Mouse (Mus musculus) MEL (cell line): ENCODE data around the gene Agrn. TPM values are rescaled to one million over a fixed set of nuclear protein-coding genes. Genes with fewer than 3 reads are reported as not detected.
A peak's percentile ranks its signal among the peaks of the same experiment; 100 is the strongest.

Experiments
- DNase-seq: peaks from one replicate; pipeline ENCODE4 v3.0.0; 2011; ENCODE audit warnings: low read depth, low spot score
- H3K27ac ChIP-seq: 2 replicates; pipeline ENCODE4 v1.5.1; 2012; ENCODE audit warnings: low read depth, mild to moderate bottlenecking, control low read depth, low read length, moderate library complexity; ENCODE audit not compliant: control insufficient read depth
- H3K27me3 ChIP-seq, 2 experiments: fragments of 150-350 bp in 1 of 2; sonication (generic) in 1 of 2; 2 replicates each; pipeline ENCODE4 v1.6.1; 2012; ENCODE audit warnings: low read length in 2 of 2, mild to moderate bottlenecking in 2 of 2, improper control_type of control experiment in 1 of 2, moderate library complexity in 1 of 2; ENCODE audit not compliant: insufficient read depth in 2 of 2, control insufficient read depth in 1 of 2
- H3K36me3 ChIP-seq, 2 experiments: 2 replicates each; pipeline ENCODE4 v1.6.1; 2012 to 2014; ENCODE audit warnings: low read length in 2 of 2, improper control_type of control experiment in 1 of 2, inconsistent platforms in 1 of 2, mild to moderate bottlenecking in 1 of 2; ENCODE audit not compliant: insufficient read depth in 2 of 2, control insufficient read depth in 1 of 2
- H3K4me1 ChIP-seq, 2 experiments: fragments of 150-350 bp in 1 of 2; sonication (generic) in 1 of 2; 2 replicates each; pipeline ENCODE4 v1.6.1; 2012; ENCODE audit warnings: low read length in 2 of 2, improper control_type of control experiment in 1 of 2, mild to moderate bottlenecking in 1 of 2; ENCODE audit not compliant: insufficient read depth in 2 of 2, control insufficient read depth in 1 of 2
- H3K4me3 ChIP-seq, 2 experiments: fragments of 150-350 bp in 1 of 2; sonication (generic) in 1 of 2; 2 replicates each; pipeline ENCODE4 v1.5.1; 2012; ENCODE audit warnings: low read depth in 2 of 2, low read length in 2 of 2, mild to moderate bottlenecking in 2 of 2, moderate library complexity in 2 of 2, control low read depth in 1 of 2, improper control_type of control experiment in 1 of 2; ENCODE audit not compliant: control insufficient read depth in 1 of 2, insufficient read depth in 1 of 2
- H3K79me2 ChIP-seq: 2 replicates; pipeline ENCODE4 v1.6.1; 2012; ENCODE audit warnings: mild to moderate bottlenecking, low read length, moderate library complexity; ENCODE audit not compliant: control insufficient read depth, poor library complexity, insufficient read depth
- H3K9ac ChIP-seq: 2 replicates; pipeline ENCODE4 v1.6.1; 2012; ENCODE audit warnings: low read depth, mild to moderate bottlenecking, control low read depth, low read length, moderate library complexity; ENCODE audit not compliant: control insufficient read depth, poor library complexity, severe bottlenecking
- H3K9me3 ChIP-seq: fragments of 150-350 bp; sonication (generic); replicated peaks from 2 replicates; pipeline ENCODE4 v1.6.1; 2012; ENCODE audit warnings: mild to moderate bottlenecking, low read length, improper control_type of control experiment, moderate library complexity; ENCODE audit not compliant: insufficient read depth
- BHLHE40 ChIP-seq: IDR thresholded peaks from 2 replicates; pipeline ENCODE4 v1.6.1; 2012; ENCODE audit warnings: low read depth, mild to moderate bottlenecking, inconsistent platforms, low read length, improper control_type of control experiment, borderline replicate concordance
- CHD2 ChIP-seq: IDR thresholded peaks from 2 replicates; pipeline ENCODE4 v1.6.1; 2011; ENCODE audit warnings: low read length, improper control_type of control experiment
- CTCF ChIP-seq, 3 experiments: IDR thresholded peaks in 2 of 3; conservative IDR thresholded peaks in 1 of 3; 2 replicates each; pipeline ENCODE4 v1.5.1; 2011 to 2012; ENCODE audit warnings: low read length in 3 of 3, low read depth in 2 of 3, mild to moderate bottlenecking in 2 of 3, improper control_type of control experiment in 1 of 3, inconsistent platforms in 1 of 3, mixed read lengths in 1 of 3, moderate library complexity in 1 of 3; ENCODE audit not compliant: control insufficient read depth in 1 of 3, insufficient read depth in 1 of 3, poor library complexity in 1 of 3, severe bottlenecking in 1 of 3
- ELF1 ChIP-seq: IDR thresholded peaks from 2 replicates; pipeline ENCODE4 v1.6.1; 2014; ENCODE audit warnings: low read depth, mild to moderate bottlenecking, inconsistent platforms, low read length, improper control_type of control experiment, moderate library complexity
- ETS1 ChIP-seq: IDR thresholded peaks from 2 replicates; pipeline ENCODE4 v1.6.1; 2012; ENCODE audit warnings: low read depth, mild to moderate bottlenecking, inconsistent platforms, low read length, improper control_type of control experiment, moderate library complexity
- GABPA ChIP-seq: IDR thresholded peaks from 2 replicates; pipeline ENCODE4 v1.6.1; 2012; ENCODE audit warnings: low read depth, mild to moderate bottlenecking, inconsistent platforms, low read length, improper control_type of control experiment, moderate library complexity
- GATA1 ChIP-seq: IDR thresholded peaks from 2 replicates; pipeline ENCODE4 v1.6.1; 2011; ENCODE audit warnings: low read depth, low read length, improper control_type of control experiment
- HCFC1 ChIP-seq: IDR thresholded peaks from 2 replicates; pipeline ENCODE4 v1.6.1; 2012; ENCODE audit warnings: low read depth, mild to moderate bottlenecking, inconsistent platforms, low read length, improper control_type of control experiment, moderate library complexity
- KAT2A ChIP-seq: conservative IDR thresholded peaks from 2 replicates; pipeline ENCODE4 v1.6.1; 2012; ENCODE audit warnings: low read depth, low read length, improper control_type of control experiment, inconsistent platforms
- MAFK ChIP-seq: IDR thresholded peaks from 2 replicates; pipeline ENCODE4 v1.6.1; 2011; ENCODE audit warnings: low read depth, mild to moderate bottlenecking, low read length, improper control_type of control experiment, borderline replicate concordance
- MYB ChIP-seq: IDR thresholded peaks from 2 replicates; pipeline ENCODE4 v1.6.1; 2011; ENCODE audit warnings: mild to moderate bottlenecking, low read depth, low read length, improper control_type of control experiment
- MYC ChIP-seq: IDR thresholded peaks from 2 replicates; pipeline ENCODE4 v1.6.1; 2011; ENCODE audit warnings: low read depth, mild to moderate bottlenecking, low read length, improper control_type of control experiment, moderate library complexity
- NRF1 ChIP-seq: IDR thresholded peaks from 2 replicates; pipeline ENCODE4 v1.6.1; 2014; ENCODE audit warnings: low read depth, mild to moderate bottlenecking, inconsistent platforms, low read length, improper control_type of control experiment, moderate library complexity; ENCODE audit not compliant: poor library complexity, insufficient read depth, severe bottlenecking
- POLR2A ChIP-seq, 2 experiments: IDR thresholded peaks; 2 replicates each; pipeline ENCODE4 v1.6.1; 2011 to 2012; ENCODE audit warnings: low read length in 2 of 2, mild to moderate bottlenecking in 2 of 2, control low read depth in 1 of 2, improper control_type of control experiment in 1 of 2, low read depth in 1 of 2, moderate library complexity in 1 of 2; ENCODE audit not compliant: control insufficient read depth in 1 of 2, insufficient read depth in 1 of 2, poor library complexity in 1 of 2
- POLR2AphosphoS2 ChIP-seq: IDR thresholded peaks from 2 replicates; pipeline ENCODE4 v1.6.1; 2011; ENCODE audit warnings: low read length, improper control_type of control experiment
- RCOR1 ChIP-seq: IDR thresholded peaks from 2 replicates; pipeline ENCODE4 v1.6.1; 2012; ENCODE audit warnings: low read depth, mild to moderate bottlenecking, inconsistent platforms, low read length, improper control_type of control experiment
- SIN3A ChIP-seq: IDR thresholded peaks from 2 replicates; pipeline ENCODE4 v1.6.1; 2012; ENCODE audit warnings: low read length, improper control_type of control experiment, inconsistent platforms
- TAL1 ChIP-seq: IDR thresholded peaks from 2 replicates; pipeline ENCODE4 v1.6.1; 2012; ENCODE audit warnings: mild to moderate bottlenecking, inconsistent platforms, low read length, moderate library complexity, mixed read lengths
- TBP ChIP-seq: IDR thresholded peaks from 2 replicates; pipeline ENCODE4 v1.8.0; 2011; ENCODE audit warnings: low read depth, low read length, improper control_type of control experiment
- TCF12 ChIP-seq: IDR thresholded peaks from 2 replicates; pipeline ENCODE4 v1.6.1; 2014; ENCODE audit warnings: low read depth, mild to moderate bottlenecking, inconsistent platforms, low read length, improper control_type of control experiment, moderate library complexity
- USF2 ChIP-seq, 2 experiments: IDR thresholded peaks; 2 replicates each; pipeline ENCODE4 v1.6.1; 2011 to 2012; ENCODE audit warnings: improper control_type of control experiment in 2 of 2, low read length in 2 of 2, borderline replicate concordance in 1 of 2, inconsistent platforms in 1 of 2, low read depth in 1 of 2, mild to moderate bottlenecking in 1 of 2; ENCODE audit not compliant: insufficient read depth in 1 of 2
- ZC3H11A ChIP-seq: IDR thresholded peaks from 2 replicates; pipeline ENCODE4 v1.6.1; 2012; ENCODE audit warnings: low read depth, mild to moderate bottlenecking, inconsistent platforms, low read length, improper control_type of control experiment
- ZKSCAN1 ChIP-seq: IDR thresholded peaks from 2 replicates; pipeline ENCODE4 v1.6.1; 2012; ENCODE audit warnings: low read depth, mild to moderate bottlenecking, inconsistent platforms, low read length, improper control_type of control experiment, moderate library complexity
- ZMIZ1 ChIP-seq: IDR thresholded peaks from 2 replicates; pipeline ENCODE4 v1.6.1; 2012; ENCODE audit warnings: low read depth, mild to moderate bottlenecking, inconsistent platforms, low read length, improper control_type of control experiment, moderate library complexity
- polyA plus RNA-seq, 2 experiments: library from polyadenylated mRNA; stranded (reverse) in 1 of 2; unstranded in 1 of 2; fragments of >175 nt in 1 of 2; fragments of >200 nt in 1 of 2; gene quantifications; 2 replicates each; pipeline versions ENCODE4 v1.2.1 to v1.2.4; 2012; ENCODE audit warnings: low replicate concordance in 2 of 2, low read depth in 1 of 2; ENCODE audit not compliant: insufficient read length in 2 of 2, insufficient read depth in 1 of 2, missing spikeins in 1 of 2
- total RNA-seq: library from RNA; depleted of rRNA; stranded (reverse); fragments of 300-350 nt; gene quantifications from 2 replicates; pipeline ENCODE4 v1.2.3, GENCODE M21; 2012

Agrn gene
- total and polyA plus RNA-seq, 3 experiments, result 19.3 to 43.0 TPM; not detected in 1

GRCm38 (mm10) chr4:156168611-156169010, 28.7 kb downstream of the Agrn start:
- H3K9me3 ChIP-seq, result no peaks in the 10 kb centered on the region

GRCm38 (mm10) chr4:156166477-156166876, 30.8 kb downstream of the Agrn start:
- no peaks in the 10 kb centered on the region for H3K9me3 ChIP-seq
- no peaks in the 10 kb centered on the region; a peak in 1 of 4 replicates for H3K36me3 ChIP-seq
- TF ChIP-seq GATA1 (no peak), GABPA (no peak), ZC3H11A (no peak), TAL1 (no peak), CTCF (IDR thresholded peaks at IDR 0.05 in 2 of 3, conservative IDR thresholded peaks at IDR 0.05 in 1 of 3; ENCODE audit: control insufficient read depth in 1 of 3, insufficient read depth in 1 of 3, low read depth in 2 of 3, low read length in 3 of 3, poor library complexity in 1 of 3, severe bottlenecking in 1 of 3) (peak in 1 of 3 experiments; percentile 3; a peak in 1 of 6 replicates)
- no peak overlapping the region for H3K27ac ChIP-seq
- no peaks in the 10 kb centered on the region for H3K27me3 ChIP-seq
- H3K79me2 ChIP-seq, result no peaks in the 10 kb centered on the region
- H3K4me3 ChIP-seq, result no peak overlapping the region
- no peak for DNase-seq
- no peaks in the 10 kb centered on the region; a peak in 1 of 4 replicates for H3K4me1 ChIP-seq
- H3K9ac ChIP-seq, result no peak overlapping the region

More at GRCm38 (mm10) chr4:156168611-156169010, 28.7 kb downstream of the Agrn start:
- H3K36me3 ChIP-seq, result no peaks in the 10 kb centered on the region; a peak in 1 of 4 replicates
- no peaks in the 10 kb centered on the region for H3K4me1 ChIP-seq
- H3K79me2 ChIP-seq, result no peaks in the 10 kb centered on the region
- TF ChIP-seq GABPA, result no peak
- TF ChIP-seq KAT2A, result no peak
- no peak for TF ChIP-seq NRF1
- no peak for TF ChIP-seq GATA1
- TF ChIP-seq ZC3H11A, result no peak
- TF ChIP-seq CTCF (IDR thresholded peaks at IDR 0.05 in 2 of 3, conservative IDR thresholded peaks at IDR 0.05 in 1 of 3; ENCODE audit: control insufficient read depth in 1 of 3, insufficient read depth in 1 of 3, low read depth in 2 of 3, low read length in 3 of 3, poor library complexity in 1 of 3, severe bottlenecking in 1 of 3), result no peak
- no peak overlapping the region for H3K27ac ChIP-seq
- H3K27me3 ChIP-seq, result no peaks in the 10 kb centered on the region
- DNase-seq, result no peak
- no peak overlapping the region for H3K4me3 ChIP-seq
- no peak overlapping the region for H3K9ac ChIP-seq

GRCm38 (mm10) chr4:156154771-156155170, 42.5 kb downstream of the Agrn start:
- DNase-seq, result no peak
- Histone ChIP-seq H3K4me1 (no peaks in the 10 kb centered on the region), H3K79me2 (no peaks in the 10 kb centered on the region), H3K27me3 (no peaks in the 10 kb centered on the region), H3K4me3 (no peak overlapping the region), H3K9me3 (no peaks in the 10 kb centered on the region), H3K27ac (no peak overlapping the region), H3K36me3 (no peaks in the 10 kb centered on the region), H3K9ac (no peak overlapping the region)
- TF ChIP-seq ZKSCAN1, result no peak
- TF ChIP-seq NRF1, result no peak
- no peak for TF ChIP-seq USF2 (IDR thresholded peaks at IDR 0.05; ENCODE audit: borderline replicate concordance in 1 of 2, insufficient read depth in 1 of 2, low read depth in 1 of 2, low read length in 2 of 2)
- TF ChIP-seq SIN3A, result no peak
- TF ChIP-seq ETS1, result no peak
- TF ChIP-seq MAFK, result no peak
- no peak for TF ChIP-seq ZC3H11A
- no peak for TF ChIP-seq ZMIZ1
- no peak for TF ChIP-seq MYB
- TF ChIP-seq TBP, result no peak
- no peak for TF ChIP-seq RCOR1
- TF ChIP-seq POLR2AphosphoS2, result no peak
- no peak for TF ChIP-seq MYC
- TF ChIP-seq POLR2A (IDR thresholded peaks at IDR 0.05; ENCODE audit: control insufficient read depth in 1 of 2, insufficient read depth in 1 of 2, low read depth in 1 of 2, low read length in 2 of 2, poor library complexity in 1 of 2), result no peak
- TF ChIP-seq BHLHE40, result no peak
- TF ChIP-seq HCFC1, result no peak
- no peak for TF ChIP-seq ELF1
- TF ChIP-seq TCF12, result no peak
- TF ChIP-seq CHD2, result no peak
